Mouse (Mus musculus) G1E (cell line): ENCODE measurements around the gene Lrrc8a.

ENCODE experiments used
- CTCF ChIP-seq: IDR thresholded peaks from 2 replicates; pipeline ENCODE4 v1.5.1; 2012; ENCODE audit warnings: low read depth, low read length, inconsistent platforms, mixed read lengths
- GATA1 ChIP-seq: IDR thresholded peaks from 2 replicates; pipeline ENCODE4 v1.6.1; 2012; ENCODE audit warnings: borderline replicate concordance, low read length, inconsistent platforms, mixed read lengths
- GATA2 ChIP-seq: IDR thresholded peaks from 2 replicates; pipeline ENCODE4 v1.6.1; 2012; ENCODE audit warnings: low read depth, low read length, inconsistent platforms, borderline replicate concordance
- POLR2AphosphoS5 ChIP-seq: IDR thresholded peaks from 2 replicates; pipeline ENCODE4 v1.6.1; 2012; ENCODE audit warnings: low read depth, low read length, inconsistent platforms; ENCODE audit not compliant: insufficient replicate concordance
- TAL1 ChIP-seq: conservative IDR thresholded peaks from 2 replicates; pipeline ENCODE4 v1.6.1; 2012; ENCODE audit warnings: low read depth, low read length, inconsistent platforms, mixed read lengths

GRCm38 (mm10) chr2:30264671-30265519, 27.4 kb downstream of the Lrrc8a start:
- TF ChIP-seq CTCF (no peak), TAL1 (no peak), POLR2AphosphoS5 (no peak), GATA1 (no peak), GATA2 (no peak)
